Comparison of ENCODE assay signal across 14 mouse cellular contexts in the genomic region with DNA sequence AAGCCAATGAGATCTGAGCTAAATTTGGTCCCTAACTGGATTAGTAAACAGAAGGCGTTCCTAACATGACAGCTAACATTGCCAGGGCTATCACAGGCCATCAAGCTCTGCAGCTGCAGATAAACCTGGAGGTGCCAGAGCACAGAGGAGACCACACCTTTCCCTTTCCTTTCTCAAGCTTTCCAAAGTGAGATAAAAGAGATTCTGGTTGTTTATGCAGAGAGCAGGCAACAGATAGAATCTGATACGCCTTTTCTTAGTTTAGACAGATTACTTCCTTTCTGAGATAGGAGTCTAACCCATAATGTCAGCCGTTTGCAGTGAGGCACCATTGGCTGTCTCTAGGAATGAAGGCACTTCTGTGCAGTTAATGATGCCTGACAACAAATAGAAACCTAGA.
A peak's percentile ranks its signal among the peaks of the same experiment; 100 is the strongest.
DNase-seq lines count a peak whose midpoint lies in the region; ATAC-seq and TF ChIP-seq lines count a peak whose summit lies in the region.
"Had no signal": no experiment of that assay in that cellular context is flagged by ENCODE, and none has a peak within 500 bp of the region (broad histone marks: within the 10 kb centered on the region; RNA-seq: fewer than 3 reads in every experiment).

No protein-coding gene starts in this region.

- WGBS in liver, embryonic 13.5 days (ENCODE audit: insufficient replicate concordance), result 8% methylated on average over 3 of the region's 3 CpGs
- WGBS in liver, embryonic 11.5 days, result 15% methylated on average over 3 of the region's 3 CpGs
- WGBS in lung, postnatal 0 days, result 21% methylated on average over 3 of the region's 3 CpGs

- intact Hi-C loops in heart, postnatal 10 days (cut with DNase I), result no loop called here

- peak; percentile 11 to 58 for DNase-seq in heart, adult 9 months (ENCODE audit: low spot score in 2 of 2)
- DNase-seq in heart, postnatal 10 days, result no peak
- DNase-seq in liver, embryonic 13.5 days, result no peak
- DNase-seq in liver, embryonic 11.5 days (ENCODE audit: low spot score), result no peak
- DNase-seq in lung, postnatal 0 days (ENCODE audit: low spot score), result peak; percentile 45
- DNase-seq in urinary bladder, postnatal 4 days (ENCODE audit: low spot score in 2 of 2), result no peak
- DNase-seq in frontal cortex, postnatal 14 days (ENCODE audit: low spot score in 2 of 2), result no peak
- DNase-seq: cerebellum, adult 9-10 months; gastrocnemius, postnatal 10 days; left cerebral cortex, postnatal 4 days; midbrain, embryonic 14.5 days; thymus, postnatal 4 days had no signal

- TF ChIP-seq EP300 in lung, postnatal 0 days (IDR thresholded peaks at IDR 0.05), result peak; percentile 94

- no peak overlapping the region for H3K4me3 ChIP-seq in liver, embryonic 13.5 days (replicated peaks)
- H3K4me3 ChIP-seq in liver, embryonic 11.5 days (ENCODE audit: low read depth, low read length), result no peak overlapping the region
- no peak overlapping the region for H3K4me3 ChIP-seq in lung, postnatal 0 days (ENCODE audit: low read depth, low read length)
- H3K4me3 ChIP-seq: layer of hippocampus, adult 2 months had no signal

- H3K4me2 ChIP-seq in liver, embryonic 13.5 days, result no peak overlapping the region
- H3K4me2 ChIP-seq in liver, embryonic 11.5 days, result no peak overlapping the region
- no peak overlapping the region for H3K4me2 ChIP-seq in lung, postnatal 0 days (replicated peaks; ENCODE audit: low read depth, low read length)

- H3K9me3 ChIP-seq in liver, embryonic 13.5 days (replicated peaks), result no peaks in the 10 kb centered on the region
- no peaks in the 10 kb centered on the region for H3K9me3 ChIP-seq in liver, embryonic 11.5 days (ENCODE audit: control insufficient read depth, low read length)
- no peaks in the 10 kb centered on the region for H3K9me3 ChIP-seq in lung, postnatal 0 days (ENCODE audit: low read length)

- H3K4me1 ChIP-seq in liver, embryonic 13.5 days (replicated peaks), result no peaks in the 10 kb centered on the region; the same call in 1 of the 2 replicates
- H3K4me1 ChIP-seq in liver, embryonic 11.5 days (replicated peaks; ENCODE audit: control insufficient read depth, insufficient read depth, low read length), result no peaks in the 10 kb centered on the region; the same call in 1 of the 2 replicates
- H3K4me1 ChIP-seq in lung, postnatal 0 days (ENCODE audit: insufficient read depth, low read depth, low read length), result no peaks in the 10 kb centered on the region

- H3K9ac ChIP-seq in liver, embryonic 13.5 days, result no peak overlapping the region
- no peak overlapping the region for H3K9ac ChIP-seq in liver, embryonic 11.5 days (ENCODE audit: low read depth, low read length)
- no peak overlapping the region for H3K9ac ChIP-seq in lung, postnatal 0 days (replicated peaks; ENCODE audit: low read depth)

- TF ChIP-seq CTCF in lung, postnatal 0 days (IDR thresholded peaks at IDR 0.05), result no peak

- no peak overlapping the region for H3K27ac ChIP-seq in liver, embryonic 13.5 days
- H3K27ac ChIP-seq in liver, embryonic 11.5 days (ENCODE audit: low read depth, low read length), result no peak overlapping the region
- H3K27ac ChIP-seq in lung, postnatal 0 days (ENCODE audit: low read length), result no peak overlapping the region
- H3K27ac ChIP-seq: layer of hippocampus, adult 2 months; macrophage had no signal

- H3K27me3 ChIP-seq in liver, embryonic 13.5 days, result no peaks in the 10 kb centered on the region
- no peaks in the 10 kb centered on the region for H3K27me3 ChIP-seq in liver, embryonic 11.5 days (replicated peaks; ENCODE audit: control insufficient read depth, insufficient read depth, low read length)
- H3K27me3 ChIP-seq in lung, postnatal 0 days (replicated peaks; ENCODE audit: insufficient read depth, low read length), result no peaks in the 10 kb centered on the region

- H3K36me3 ChIP-seq in liver, embryonic 13.5 days, result no peaks in the 10 kb centered on the region
- no peaks in the 10 kb centered on the region for H3K36me3 ChIP-seq in liver, embryonic 11.5 days (ENCODE audit: control insufficient read depth, insufficient read depth, low read length)
- H3K36me3 ChIP-seq in lung, postnatal 0 days (ENCODE audit: insufficient read depth, low read length), result no peaks in the 10 kb centered on the region

- peak; percentile 50; the same call in 1 of the 2 replicates for ATAC-seq in liver, embryonic 13.5 days (ENCODE audit: low read depth)
- ATAC-seq in liver, embryonic 11.5 days (replicated peaks; ENCODE audit: low FRiP score), result no peak
- ATAC-seq in lung, postnatal 0 days, result peak; percentile 74

Comparison
In these comparisons a context has a peak if more than half of its experiments do, and no peak if none do; other contexts are left out.
1. DNase-seq: peak in heart, adult 9 months (2 of 2) and lung, postnatal 0 days (single experiment); none in heart, postnatal 10 days (0 of 2), liver, embryonic 13.5 days (single experiment), liver, embryonic 11.5 days (single experiment), urinary bladder, postnatal 4 days (0 of 2) and frontal cortex, postnatal 14 days (0 of 2).